Mouse (Mus musculus) CD4-positive, CD25-positive, alpha-beta regulatory T cell, adult 4 months (primary cell): Measurements from ENCODE around the gene Pak2. TPM values are rescaled to one million over a fixed set of nuclear protein-coding genes. Genes with fewer than 3 reads are reported as not detected.
"Not testable (repeated sequence)": the region's sequence is repeated elsewhere in the genome, so short reads cannot be mapped to it uniquely, and the experiment has no call there.

Experiments used
- ATAC-seq: one replicate; pipeline ENCODE4 v1.8.0; 2017
- polyA plus RNA-seq, 2 experiments: library from polyadenylated mRNA; unstranded; fragments of 100-300 nt; shearing (Covaris generic); gene quantifications; one replicate each; pipeline ENCODE4 v1.2.1; 2017

Gene Pak2
- polyA plus RNA-seq, 2 experiments from 2014 or later, result 65.2 to 77.0 TPM

DNA sequence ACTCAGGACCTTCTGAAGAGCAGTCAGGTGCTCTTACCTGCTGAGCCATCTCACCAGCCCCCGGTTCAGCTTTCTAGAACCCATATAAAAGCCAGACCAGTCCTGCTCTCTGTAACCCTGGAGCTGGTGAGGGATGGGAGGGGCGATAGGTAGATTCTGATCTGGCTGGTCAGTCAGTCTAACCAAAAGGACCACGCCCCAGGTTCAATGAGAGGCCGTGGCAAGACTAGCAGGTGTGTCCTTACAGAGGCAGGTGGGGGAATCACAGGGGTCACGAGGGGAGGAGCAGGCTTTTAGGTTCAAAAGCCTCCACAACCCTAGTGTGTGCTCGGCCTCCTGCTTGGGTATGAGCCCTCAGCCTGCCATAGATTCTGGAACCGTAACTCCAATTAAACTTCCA lies 12.3 kb upstream of the Pak2 start:
- no peak for ATAC-seq

DNA sequence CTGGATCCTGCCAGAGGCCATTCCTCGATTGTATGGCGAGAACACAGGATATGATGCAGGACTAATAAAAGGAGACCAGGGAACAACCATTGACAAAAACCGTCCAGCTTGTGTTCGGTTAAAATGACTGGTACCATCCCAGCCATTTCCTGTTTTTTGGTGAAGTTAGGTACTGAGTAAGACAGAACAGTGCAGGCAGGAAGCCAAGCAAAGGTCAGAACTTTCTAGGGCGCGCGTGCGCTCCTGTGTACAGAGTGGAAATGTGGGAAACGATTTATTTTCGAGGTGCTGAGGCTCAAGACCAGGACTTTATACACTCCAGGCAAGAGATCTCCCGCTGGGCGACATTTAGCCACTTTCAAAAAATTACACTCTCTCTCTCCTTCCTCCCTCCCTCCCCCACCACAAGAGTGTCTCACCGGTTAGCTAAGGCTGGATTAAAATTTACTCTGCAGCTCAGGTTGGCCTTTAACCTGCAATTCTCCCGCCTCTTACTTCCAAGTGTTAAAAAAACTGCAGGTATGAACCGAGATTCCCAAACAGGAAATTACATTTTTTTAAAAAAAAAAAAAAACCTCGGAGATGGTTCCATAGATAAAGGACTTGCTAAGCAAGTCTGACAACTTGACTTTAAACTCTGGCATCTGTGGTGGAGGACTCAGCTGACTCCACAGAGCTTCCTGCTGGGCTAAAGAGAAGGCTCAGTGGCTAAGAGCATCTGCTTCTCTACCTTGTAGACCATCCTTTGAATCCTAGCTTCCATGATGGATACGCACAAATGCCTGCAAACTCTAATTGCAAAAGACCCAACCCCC lies 8.7 kb upstream of the Pak2 start:
- peak; percentile 89 for ATAC-seq

DNA sequence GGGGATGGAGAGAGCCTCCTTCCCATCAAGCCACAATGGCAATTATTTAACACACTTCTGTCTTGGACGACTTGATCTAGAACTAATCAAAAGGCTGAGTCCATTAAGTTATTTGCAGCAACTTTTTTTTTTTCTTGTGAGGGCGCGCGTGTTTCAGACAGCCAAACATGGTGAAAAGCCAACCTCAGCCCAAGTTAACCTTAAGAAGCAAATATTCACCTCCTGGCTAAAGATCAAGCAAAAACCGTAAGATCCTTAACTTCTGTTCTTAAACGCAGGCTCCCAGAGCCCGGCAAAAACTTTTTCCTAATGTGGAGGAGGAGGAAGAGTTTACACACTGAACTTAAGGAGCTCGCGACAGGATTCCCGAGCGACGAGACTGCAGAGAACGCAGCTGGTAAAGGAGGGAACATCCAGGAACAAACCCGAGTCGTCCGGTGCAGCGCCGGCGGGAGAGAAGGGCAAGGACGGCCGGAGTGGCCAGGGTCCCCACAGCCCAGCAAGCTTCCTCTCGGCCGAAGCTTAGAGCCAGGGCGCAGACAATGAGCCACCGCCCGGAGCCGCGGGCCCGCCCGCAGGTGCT lies 643 bp downstream of the Pak2 start:
- peak; percentile 8 for ATAC-seq

DNA sequence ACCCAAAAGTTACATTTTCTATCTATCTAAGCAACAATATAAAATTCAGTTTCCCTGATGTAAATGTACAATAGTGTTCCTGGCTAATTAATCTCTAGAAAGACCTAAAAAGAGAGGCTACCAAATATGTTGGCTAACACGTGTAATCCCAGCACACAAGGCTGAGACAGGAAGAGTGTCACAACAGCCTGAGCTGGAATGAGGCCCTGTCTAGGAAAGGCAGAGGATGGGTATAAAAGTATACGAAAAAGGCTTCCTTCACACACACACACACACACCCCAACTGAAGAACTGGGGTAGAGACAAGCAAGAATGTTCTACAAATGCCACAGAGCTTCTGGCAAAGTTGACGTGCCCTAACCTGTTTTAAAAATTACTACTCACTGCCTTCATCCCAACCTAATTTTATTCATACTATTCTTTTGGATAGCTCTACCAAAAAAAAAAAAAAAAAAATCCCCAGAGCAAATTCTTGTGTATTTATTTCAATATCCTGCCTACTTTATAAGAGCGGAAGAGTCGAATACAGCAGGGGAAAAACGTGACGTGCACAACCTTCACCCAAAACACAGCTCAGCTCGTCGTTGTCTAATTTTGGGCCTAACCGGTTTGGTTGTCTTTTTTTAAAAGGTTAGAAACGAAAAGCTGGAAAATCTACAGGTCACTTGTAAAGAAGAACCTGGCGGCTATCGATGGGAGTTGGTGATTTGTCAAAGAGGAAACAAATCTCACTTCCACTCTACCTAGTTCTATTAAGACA lies 1.3 kb downstream of the Pak2 start:
- ATAC-seq, result peak; percentile 68

DNA sequence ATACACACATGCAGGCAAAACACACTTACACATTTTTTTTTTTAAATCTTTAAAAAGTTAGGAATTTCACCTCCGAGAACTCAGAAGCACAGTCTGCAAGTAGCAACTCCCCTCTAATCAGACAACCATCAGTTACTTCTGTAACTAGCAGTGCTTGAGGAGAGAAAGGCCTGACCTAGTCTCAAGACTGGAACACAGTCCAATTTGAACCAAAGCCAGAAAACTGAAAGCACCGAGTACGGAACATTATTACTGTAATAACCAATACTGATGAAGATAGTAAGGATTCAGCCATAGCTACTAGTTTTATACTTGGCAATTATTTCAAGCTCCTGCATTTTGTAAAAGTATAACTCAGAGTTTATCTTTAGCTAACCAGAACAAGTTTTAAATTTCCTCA lies 2.7 kb downstream of the Pak2 start:
- ATAC-seq, result no peak

DNA sequence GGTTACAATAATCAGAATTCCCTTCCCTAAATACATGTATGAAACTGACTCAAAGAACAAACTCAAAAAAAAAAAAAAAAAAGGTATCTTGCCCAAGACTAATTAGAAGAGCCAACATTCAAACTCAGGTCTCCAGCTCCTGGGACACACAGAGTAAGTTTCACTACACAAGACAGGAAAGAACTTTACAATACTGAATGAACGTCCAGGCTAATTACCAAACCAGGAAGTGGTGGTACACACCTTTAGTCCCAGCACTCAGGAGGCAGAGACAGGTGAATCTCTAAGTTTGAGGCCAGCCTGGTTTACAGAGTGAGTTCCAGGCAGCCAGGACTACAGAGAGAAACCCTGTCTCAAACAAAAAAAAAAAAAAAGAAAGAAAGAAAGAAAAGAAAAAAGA lies 3.4 kb downstream of the Pak2 start:
- no peak for ATAC-seq

DNA sequence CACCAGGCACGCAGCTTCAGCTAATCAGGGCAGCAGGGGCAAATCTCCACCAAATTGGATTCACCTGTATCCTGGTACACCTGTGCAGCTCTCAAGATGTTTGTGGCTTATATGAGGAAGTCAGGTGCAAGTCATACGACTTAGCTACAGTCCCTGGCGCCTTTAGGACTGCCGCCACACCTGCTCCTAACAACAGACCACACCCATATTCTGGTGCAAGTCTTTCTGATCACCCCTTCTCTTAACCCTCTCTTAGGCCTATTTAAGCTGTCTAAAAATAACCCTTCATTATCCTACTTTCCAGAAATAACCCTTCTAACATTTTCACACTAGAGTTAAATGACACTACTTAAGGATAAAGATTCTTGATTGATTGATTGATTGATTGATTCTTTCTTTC lies 9.1 kb downstream of the Pak2 start:
- not testable (repeated sequence) for ATAC-seq

DNA sequence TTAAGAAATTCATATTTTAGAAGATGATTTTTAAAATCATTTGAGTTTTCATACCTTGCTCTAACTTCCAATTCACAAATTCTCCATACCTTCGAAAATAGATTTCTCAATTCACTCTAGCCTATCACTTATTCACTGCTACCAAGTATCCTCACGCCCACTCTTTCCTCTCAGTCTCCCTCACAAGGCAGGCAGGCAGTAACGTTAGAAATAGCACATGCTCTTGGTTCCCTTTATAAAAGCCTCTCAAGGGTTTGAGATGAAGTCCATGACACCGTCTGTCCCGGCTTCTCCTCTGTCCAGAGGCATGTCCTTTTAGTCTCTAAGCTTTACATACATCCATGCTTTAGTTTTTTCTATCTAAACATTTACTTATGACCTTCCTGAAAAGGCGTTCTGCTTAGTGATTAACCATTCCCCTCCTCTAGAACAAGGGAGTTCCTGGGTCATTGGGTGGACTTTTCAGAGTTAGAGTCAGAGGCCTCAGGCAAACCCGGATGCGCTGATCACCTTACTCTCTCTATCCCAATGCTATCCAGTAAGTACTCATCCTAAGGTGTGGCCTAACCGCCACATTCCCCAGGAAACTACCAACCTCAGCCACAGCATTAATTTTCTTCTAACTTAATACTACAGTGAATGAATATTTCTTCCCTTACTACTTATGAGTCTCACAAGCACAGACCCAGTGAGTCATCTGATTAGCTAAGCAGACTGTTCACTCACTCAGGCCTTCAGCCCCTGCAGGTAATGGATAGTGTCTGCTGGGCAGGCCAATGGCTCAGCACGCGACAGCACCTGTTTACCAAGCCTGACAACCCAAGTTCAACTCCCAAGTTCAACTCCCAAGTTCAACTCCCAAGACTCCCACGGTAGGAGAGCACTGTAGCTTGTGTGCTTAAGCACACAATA lies 10.5 kb downstream of the Pak2 start:
- ATAC-seq, result peak; percentile 75

DNA sequence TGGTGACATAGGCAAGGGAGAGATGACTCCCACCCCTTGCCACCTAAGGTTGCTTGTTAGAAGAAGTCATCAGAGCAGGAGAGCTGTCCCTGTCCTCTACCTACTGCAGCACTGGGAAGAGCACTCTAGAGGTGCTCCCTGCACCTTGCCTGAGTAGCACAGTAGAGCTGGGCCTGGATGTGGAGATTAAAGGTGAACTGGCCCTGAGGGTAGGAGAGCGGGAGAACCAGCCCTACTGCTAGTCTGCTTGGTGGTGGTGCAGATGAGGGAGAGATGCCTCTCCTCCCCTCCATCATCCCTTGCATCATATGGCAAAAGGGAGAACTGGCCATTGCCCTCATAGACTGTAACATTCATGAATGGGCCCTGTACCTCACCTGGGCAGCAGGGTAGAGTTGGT lies 12.2 kb downstream of the Pak2 start:
- ATAC-seq, result no peak

DNA sequence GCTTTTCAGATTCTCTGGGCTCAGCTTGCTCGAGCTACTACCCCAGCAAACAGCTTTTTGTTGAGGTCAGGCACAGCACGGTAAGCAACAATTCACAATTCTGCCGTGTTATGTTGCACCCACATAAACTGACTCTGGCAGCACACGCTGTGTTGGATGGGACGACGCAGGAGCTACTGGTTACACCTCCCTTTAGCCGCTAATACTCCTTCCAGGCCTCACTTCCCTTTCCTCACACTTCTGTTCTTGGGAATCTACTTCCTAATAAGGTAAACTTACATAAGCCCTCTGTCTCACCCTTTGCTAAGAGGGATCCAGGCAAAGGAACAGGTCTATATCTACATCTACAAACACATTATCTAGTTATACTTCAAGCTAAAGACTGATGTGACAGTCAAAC lies 15.2 kb downstream of the Pak2 start:
- ATAC-seq, result no peak

DNA sequence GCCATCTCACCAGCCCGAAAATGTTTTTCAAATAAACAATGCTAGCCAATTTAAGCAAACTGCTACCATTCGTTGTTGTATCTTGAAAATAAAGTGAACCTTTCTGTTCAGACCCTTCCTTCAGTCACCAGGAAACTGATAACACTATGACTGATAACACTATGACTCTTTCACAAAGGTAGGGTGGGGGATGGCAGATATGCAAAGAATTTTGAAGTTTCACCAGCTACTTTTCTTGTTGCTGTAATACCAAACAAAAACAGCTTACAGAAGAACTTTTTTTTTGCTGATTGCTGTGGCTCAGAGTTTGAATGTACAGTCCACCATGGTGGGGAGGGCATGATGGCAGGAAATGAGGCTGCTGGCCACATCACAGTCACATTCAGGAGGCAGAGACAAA lies 16.9 kb downstream of the Pak2 start:
- peak; percentile 38 for ATAC-seq

DNA sequence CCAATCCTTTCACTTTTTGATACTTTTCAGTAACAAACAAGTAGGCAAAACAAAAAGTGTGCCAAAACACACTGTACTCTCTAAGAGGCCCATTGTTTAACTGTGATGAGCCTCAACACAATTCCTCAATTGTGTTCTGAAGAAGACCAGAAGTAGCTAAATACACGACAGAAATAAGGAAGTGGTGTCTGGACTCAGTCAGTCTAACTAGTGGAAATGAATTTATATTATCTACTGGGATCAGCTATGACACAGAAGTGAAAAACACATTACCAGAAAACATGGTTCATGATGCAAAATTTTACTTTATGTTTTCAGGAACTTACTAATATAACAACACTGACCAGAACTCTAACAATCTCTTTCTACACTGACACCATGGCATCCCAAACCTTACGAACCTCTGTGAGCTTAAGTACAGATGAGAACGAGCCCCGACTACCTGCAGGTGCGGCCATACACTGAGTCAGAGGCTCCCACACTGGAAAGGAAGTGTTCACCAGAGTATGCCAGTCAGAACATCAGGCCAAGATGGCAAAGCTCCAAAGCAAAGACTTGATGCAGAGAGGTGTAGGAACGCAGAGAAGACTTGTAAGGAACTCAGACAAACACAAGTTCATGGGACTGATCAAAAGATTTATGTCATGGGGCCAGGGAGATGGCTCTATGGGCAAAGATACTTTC lies 19.2 kb downstream of the Pak2 start:
- peak; percentile 68 for ATAC-seq

DNA sequence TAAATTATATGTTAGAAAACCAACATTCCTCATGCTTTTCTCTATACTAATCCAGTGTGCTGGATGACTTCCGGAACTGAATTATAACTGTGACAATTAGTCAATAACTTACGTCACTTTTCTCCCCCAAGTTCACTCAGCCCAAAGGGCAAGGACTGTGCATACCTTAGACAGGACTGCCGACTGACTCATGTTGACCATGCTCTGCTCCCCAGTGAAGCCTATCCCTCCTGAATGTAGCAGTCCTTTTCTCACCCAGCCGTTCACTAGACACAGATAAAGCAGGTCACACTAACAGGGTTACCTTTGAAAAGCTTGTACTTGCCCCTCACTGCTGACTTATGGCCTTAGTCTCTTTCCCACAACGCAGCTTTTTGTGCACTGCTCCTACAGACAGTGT lies 20.3 kb downstream of the Pak2 start:
- no peak for ATAC-seq

DNA sequence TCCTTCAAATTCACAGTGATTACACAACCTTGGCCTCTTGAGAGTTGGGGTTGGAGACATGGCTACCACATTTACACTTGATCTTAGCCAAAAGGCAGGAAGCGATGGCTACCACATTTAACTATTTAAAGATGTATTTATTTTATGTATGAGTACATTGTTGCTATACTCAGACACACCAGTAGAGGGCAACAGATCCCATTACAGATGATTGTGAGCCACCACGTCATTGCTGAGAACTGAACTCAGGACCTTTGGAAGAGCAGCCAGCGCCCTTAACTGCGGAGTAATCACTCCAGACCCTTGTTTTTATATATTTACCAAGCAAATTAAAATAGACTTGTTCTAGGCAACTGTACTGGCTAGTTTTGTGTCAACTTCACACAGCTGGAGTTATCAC lies 36.8 kb downstream of the Pak2 start:
- no peak for ATAC-seq

DNA sequence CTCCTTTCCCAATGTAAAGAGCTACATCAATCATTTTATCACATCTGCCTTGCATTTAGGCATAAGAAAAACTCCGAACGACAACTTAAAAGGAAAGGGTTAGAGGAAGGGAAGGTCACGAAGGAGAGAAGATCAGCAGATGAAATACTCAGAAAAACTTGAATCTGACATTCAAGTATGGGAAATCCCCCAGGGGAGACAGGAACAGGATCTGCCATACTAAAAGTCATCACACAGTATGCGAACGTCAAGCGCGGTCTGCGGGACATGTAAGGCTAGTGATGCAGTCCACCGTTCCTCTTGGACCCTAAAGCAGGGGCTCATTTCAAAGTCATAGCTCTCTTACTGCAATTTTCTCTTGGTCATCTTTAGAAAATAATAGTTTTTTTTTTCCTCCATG lies 59.5 kb downstream of the Pak2 start:
- peak; percentile 89 for ATAC-seq

DNA sequence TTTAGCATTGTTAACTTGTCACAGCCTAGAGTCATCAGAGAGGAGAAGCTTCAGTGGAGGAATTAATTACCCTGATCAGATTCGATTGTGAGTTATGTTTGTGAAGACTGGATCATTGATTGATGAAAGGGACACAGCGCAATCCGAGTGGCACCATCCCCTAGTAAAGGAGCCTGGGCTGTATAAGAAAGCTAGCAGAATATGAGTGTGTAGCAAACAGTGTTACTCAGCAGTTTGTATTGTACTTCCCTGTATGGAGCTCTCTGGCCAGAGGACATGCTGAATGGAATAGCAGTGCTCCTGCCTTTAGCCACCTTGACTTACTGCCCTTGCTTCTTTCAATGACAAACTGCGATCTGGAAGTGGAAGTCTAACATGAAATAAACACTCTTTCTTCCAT lies 68.8 kb downstream of the Pak2 start:
- no peak for ATAC-seq

DNA sequence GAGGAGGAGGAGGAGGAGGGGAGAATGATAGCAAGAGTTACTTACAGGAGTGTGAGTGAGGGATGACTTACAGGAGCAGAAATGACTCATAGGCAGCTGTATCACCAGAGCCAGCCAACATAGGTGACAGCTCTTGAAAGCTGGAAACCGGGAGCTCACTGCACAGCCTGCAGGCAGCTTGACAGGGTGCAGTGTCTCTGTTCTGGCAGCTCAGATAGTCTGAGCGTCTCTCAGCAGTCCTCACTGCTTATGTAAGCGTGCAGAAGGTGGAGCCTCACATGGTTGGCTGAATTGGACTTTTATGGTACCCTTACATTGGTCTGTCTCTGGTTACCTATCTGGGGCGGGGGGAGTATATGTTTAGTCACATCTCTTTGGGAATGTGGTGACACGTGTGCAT lies 69.2 kb downstream of the Pak2 start:
- peak; percentile 31 for ATAC-seq

DNA sequence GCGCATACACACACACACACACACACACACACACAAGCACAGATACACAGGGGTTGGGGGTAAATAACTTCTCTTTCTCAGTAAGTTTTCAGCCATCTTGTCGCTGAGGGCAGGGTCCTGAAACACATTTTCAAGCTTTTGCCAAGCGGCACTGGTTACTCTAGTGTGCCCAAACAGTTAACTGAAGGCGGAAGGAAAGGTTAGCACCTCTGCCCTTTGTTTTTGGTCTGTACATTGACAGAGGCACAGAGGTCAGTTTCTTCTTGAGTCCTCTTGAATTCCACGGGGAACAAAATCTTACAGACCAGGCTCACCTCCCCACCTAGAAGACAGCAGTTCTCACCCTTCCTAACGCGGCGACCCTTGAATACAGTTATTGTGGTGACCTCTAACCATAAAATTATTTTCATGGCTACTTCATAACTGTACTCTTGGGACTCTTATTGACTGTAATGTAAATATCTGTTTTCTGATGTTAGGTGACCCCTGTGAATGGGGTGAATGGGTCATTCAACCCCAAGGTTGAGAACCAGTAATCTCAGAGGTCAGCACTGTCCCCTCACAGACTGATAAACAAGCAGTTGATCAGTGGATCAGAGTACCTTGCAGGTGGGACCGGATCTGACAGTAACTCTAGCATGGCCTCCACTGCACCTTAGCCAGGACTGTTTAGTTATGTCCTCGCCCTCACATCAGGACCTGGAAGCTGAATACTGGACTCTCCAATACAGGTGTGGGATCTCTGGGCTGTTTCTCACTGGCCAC lies 70.4 kb downstream of the Pak2 start:
- no peak for ATAC-seq

DNA sequence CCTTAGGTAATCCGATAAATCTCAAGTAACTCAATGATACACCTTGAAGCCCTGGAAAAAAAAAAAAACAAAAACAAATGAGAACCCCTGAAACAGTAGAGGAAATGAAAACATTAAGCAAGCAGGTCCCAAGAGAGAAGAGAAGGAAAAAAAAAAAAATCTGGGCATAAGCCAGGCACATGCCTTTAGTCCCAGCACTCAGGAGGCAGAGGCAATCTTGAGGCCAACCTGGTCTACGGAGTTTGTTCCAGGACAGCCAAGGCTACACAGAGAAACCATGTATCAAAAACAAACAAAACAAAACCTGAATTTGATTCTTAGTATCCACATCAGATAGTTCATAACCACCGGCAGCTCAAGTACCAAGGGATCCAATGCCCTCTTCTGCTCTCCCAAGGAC lies 74.4 kb downstream of the Pak2 start:
- ATAC-seq, result no peak

DNA sequence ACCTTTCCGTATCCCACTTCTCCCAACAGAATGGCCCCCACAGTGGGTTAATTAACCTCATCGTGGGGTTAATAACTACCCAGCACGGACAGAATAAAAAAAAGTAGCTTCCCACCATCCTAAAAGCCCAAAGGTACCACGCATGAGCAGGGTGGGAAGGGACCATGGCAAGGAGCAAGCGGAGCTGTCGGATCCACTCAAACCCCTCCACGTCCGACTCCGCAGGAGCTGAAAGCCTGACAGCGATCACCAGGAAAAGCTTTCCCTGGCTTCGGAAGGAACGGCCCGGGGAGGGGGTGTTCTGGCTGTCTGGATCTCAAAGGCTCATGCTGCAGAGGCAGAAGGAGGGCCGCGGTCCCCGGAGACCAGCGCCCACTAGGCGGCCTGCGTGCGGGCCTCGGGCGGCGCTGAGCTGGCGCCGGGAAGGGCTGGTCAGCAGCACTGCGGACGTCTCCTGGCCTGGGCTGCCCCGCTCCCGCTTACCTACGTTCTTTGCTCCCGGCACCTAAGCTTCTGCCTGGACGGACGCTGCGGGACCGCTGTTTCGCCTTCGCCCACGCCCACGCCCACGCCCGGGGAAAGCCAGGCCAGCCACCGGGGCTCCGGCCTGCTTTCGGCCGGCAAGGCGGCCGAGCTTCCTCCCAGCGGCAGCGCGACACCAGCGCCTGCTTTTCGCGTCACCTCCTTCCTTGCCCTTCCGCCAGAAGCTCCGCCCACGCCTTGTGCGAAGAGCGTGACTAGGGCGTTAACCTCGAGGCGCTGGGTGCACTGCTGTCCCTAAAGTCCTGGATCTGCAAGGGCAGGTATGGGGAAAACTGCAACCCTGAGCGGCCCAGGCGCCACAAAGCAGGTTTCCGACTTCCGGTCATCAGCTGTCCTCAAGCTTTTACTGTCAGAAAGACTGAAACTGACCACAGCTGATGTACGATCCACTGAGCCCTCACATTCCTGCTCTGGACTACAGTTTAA lies 76.3 kb downstream of the Pak2 start, which contains the start of gene Senp5:
Senp5 (minus strand) TSS at position 779 of the 969 bp plus-strand sequence.
- ATAC-seq, result peak; percentile 100
